Mouse (Mus musculus): ENCODE results near the gene Hist1h2bk. TPM values are rescaled to one million over a fixed set of nuclear protein-coding genes. Genes with fewer than 3 reads are reported as not detected.
A peak's percentile ranks its signal among the peaks of the same experiment; 100 is the strongest.
"Not testable (repeated sequence)": the region's sequence is repeated elsewhere in the genome, so short reads cannot be mapped to it uniquely, and the experiment has no call there.

The Hist1h2bk gene
- 4.5 and 4.6 TPM in 2 replicates for polyA plus RNA-seq (2015; fragmentation: Nextera tagmentation; extraction: Ambion mirVana)

DNA sequence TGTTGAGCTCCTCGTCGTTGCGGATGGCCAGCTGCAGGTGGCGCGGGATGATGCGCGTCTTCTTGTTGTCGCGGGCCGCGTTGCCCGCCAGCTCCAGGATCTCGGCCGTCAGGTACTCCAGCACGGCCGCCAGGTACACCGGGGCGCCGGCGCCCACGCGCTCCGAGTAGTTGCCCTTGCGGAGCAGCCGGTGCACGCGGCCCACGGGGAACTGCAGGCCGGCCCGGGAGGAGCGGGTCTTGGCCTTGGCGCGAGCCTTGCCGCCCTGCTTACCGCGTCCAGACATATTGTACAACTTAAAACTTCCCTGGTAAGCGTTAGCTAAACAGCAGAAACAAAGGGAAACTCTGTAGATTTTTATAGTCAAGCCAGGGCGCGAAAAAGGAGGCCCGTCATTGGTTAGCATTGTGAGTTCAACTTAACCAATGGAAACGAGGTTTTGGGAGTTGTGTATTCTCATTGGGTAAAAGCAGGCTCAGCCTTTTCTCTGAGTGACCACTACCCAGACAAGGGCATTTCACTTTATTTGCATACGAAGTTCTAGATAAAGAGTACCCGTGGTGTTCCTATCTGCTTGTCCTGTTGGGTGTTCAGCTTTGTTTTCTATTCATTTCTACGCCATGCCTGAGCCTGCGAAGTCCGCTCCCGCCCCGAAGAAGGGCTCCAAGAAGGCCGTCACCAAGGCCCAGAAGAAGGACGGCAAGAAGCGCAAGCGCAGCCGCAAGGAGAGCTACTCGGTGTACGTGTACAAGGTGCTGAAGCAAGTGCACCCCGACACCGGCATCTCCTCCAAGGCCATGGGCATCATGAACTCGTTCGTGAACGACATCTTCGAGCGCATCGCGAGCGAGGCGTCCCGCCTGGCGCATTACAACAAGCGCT is at the start of gene Hist1h2bk, which contains the start of gene Hist1h2ah:
TSS of gene Hist1h2bk (plus strand) at position 604 of the 882 bp plus-strand sequence.
TSS of gene Hist1h2ah (minus strand) at position 302 of the 882 bp plus-strand sequence.
- Histone ChIP-seq H3K4me3 (peak within 1 kb of the TSS; percentile 46), H3K4me2 (replicated peaks) (peak within 1 kb of the TSS; percentile 53), H3K4me1 (peaks cover 25% of the 10 kb centered on the region), H3K27ac (replicated peaks) (peak within 1 kb of the TSS; percentile 70), H3K9ac (replicated peaks) (peak within 1 kb of the TSS; percentile 49)
- not testable (repeated sequence) for H3K27me3 ChIP-seq, H3K9me3 ChIP-seq, H3K36me3 ChIP-seq
- peak; percentile 99 for ATAC-seq (replicated peaks)
- under 1% methylated on average over 30 of the region's 69 CpGs for WGBS

DNA sequence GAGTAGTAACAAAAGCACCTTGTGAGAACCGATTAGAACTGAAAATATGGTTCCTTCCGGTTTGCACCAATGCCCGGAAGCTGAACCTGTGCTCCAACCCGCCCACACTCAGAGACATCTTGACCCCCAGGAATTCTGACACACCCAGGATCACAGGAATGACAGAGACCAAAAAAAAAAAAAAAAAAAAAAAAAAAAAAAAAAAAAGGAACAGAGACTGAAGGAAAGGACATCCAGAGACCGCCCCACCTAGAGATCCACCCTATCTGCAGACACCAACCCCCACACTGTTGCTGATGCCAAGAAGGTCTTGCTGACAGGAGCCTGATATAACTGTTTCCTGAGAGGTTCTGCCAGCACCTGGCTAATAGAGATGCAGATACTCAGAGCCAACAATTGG is 43.1 kb upstream of the Hist1h2bk start:
- 85% methylated on average over 5 of the region's 5 CpGs for WGBS
- Histone ChIP-seq H3K9me3 (no peaks in the 10 kb centered on the region), H3K27ac (replicated peaks) (no peak overlapping the region), H3K4me1 (peaks cover 19% of the 10 kb centered on the region), H3K27me3 (peaks cover 43% of the 10 kb centered on the region), H3K4me3 (no peak overlapping the region), H3K9ac (replicated peaks) (no peak overlapping the region), H3K4me2 (replicated peaks) (no peak overlapping the region), H3K36me3 (no peaks in the 10 kb centered on the region)
- ATAC-seq (replicated peaks), result no peak

DNA sequence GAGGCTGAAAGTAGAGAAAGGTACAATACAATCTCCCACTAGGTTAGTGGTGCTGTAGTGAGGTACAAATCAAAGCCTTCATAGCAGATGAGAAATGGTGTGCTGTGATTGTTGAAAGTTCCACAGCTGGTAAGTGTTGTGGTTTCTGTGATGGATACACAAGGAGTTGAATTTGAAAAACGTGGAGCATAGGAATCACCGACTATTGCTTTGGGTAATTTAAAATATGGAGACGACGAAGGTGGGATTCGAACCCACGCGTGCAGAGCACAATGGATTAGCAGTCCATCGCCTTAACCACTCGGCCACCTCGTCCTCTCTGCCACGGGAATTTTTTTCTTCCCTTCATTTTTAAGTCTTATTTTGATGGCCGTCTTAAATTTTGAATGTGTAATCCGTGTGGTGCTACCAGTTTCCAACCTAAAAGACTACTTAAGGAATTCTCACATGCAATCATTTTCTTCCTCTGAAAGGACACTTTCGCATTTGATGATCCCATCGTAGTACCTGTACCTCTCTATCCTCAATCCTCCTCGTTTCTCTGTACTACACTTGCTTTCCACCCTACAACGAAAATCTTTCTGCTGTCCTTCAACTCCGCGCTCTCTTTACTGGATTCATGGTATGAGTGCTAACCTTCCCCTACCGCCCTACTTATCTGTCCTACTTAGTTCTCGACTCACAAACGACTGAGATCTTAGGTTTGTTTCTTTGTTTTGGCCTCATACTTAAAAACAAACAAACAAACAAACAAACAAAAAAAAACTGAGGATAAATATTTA is 41.5 kb upstream of the Hist1h2bk start:
- Histone ChIP-seq H3K36me3 (no peaks in the 10 kb centered on the region), H3K9ac (replicated peaks) (no peak overlapping the region), H3K4me2 (replicated peaks) (no peak overlapping the region), H3K27ac (replicated peaks) (no peak overlapping the region), H3K27me3 (peaks cover 59% of the 10 kb centered on the region), H3K9me3 (no peaks in the 10 kb centered on the region), H3K4me1 (peaks cover 19% of the 10 kb centered on the region), H3K4me3 (no peak overlapping the region)
- WGBS, result under 1% methylated on average over 22 of the region's 22 CpGs
- no peak for ATAC-seq (replicated peaks)

DNA sequence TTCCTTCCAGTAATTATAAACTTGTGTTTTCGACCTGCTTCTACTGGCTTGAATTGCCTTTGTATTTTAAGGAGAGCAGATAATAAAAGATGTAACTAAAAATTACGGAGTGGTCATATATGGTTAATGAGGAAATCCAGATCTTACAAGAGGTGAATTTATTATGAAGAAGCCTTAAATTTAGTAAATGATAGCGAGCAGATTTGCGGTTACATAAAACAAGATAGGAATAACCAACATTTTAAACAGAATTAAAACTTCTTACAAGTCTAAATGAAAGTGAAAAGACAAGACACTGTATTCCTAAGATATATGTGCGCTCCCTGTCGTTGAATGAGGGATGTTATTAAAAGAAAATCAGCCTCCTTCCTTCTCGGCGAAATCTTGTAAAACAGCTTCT is 40.8 kb upstream of the Hist1h2bk start:
- WGBS, result 5% methylated on average over 8 of the region's 8 CpGs
- Histone ChIP-seq H3K27ac (replicated peaks) (no peak overlapping the region), H3K9me3 (no peaks in the 10 kb centered on the region), H3K4me3 (peak overlapping the region; percentile 29), H3K4me2 (replicated peaks) (peak overlapping the region; percentile 36), H3K9ac (replicated peaks) (no peak overlapping the region), H3K4me1 (peaks cover 19% of the 10 kb centered on the region), H3K27me3 (peaks cover 67% of the 10 kb centered on the region), H3K36me3 (no peaks in the 10 kb centered on the region)
- no peak for ATAC-seq (replicated peaks)

DNA sequence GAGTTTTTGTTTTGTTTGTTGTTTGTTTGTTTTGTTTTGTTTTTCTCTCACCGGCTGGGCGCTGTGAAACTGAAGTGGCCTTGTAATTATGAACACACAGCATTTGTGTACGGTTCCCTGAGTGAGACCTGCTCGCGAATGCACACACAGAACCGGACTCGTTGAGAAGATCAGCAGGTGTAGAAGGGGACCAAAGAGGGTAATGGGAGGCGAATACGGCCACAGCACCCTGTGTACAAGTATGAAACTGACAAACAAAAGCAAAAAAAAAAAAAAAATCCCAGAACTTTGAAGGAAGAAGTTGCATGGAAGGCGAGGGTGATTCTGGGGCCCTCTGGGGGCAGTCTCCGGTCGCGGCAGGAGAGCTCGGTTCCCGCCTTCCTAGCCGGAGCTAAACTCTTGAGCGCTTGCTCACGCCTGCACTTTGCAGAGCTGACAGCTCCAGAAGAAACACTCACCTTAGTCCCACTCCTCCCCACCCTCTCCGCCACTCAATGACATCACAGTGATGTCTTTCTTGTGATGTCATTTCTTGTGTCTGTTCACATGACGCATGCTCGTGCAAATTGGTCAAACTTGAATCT is 40.2 kb upstream of the Hist1h2bk start:
- H3K9ac ChIP-seq (replicated peaks), result no peak overlapping the region
- H3K9me3 ChIP-seq, result no peaks in the 10 kb centered on the region
- ATAC-seq (replicated peaks), result no peak
- peak overlapping the region; percentile 29 for H3K4me3 ChIP-seq
- H3K27me3 ChIP-seq, result peaks cover 72% of the 10 kb centered on the region
- H3K36me3 ChIP-seq, result no peaks in the 10 kb centered on the region
- H3K27ac ChIP-seq (replicated peaks), result no peak overlapping the region
- peak overlapping the region; percentile 36 for H3K4me2 ChIP-seq (replicated peaks)
- peaks cover 19% of the 10 kb centered on the region for H3K4me1 ChIP-seq
- WGBS, result 1% methylated on average over 21 of the region's 21 CpGs

DNA sequence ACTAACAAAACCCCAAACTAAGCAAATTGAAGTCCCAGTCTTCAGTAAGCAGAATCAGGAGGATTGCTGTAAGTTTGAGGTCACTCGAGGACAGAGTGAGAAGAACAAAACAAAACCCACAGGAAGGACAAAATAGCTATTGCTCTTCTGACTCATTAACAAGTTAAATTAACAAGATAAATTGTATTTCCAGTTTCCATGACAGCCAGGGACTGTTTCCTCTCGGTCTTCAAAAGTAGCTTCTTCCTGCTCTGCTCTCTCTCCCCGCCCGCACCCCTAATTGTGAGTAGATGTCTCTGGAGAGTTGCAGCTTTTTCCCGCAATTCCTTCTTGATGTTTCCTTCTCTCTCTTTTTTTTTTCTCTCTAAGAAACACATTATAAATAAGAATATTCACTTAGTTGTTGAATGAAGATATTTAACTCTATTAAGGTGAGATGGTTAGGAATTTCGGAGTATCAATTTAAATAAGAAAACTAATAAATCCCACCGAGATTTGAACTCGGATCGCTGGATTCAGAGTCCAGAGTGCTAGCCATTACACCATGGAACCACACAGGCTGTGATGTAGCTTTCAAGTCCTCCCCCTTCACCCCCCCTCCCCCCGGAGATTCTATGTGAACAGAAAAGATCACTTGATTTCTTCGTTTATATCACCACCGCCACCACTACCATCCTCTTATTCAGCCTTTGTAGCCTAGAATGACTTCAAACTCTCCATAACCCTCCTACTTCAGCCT is 39.4 kb upstream of the Hist1h2bk start:
- peaks cover 19% of the 10 kb centered on the region for H3K4me1 ChIP-seq
- peak overlapping the region; percentile 20 for H3K4me2 ChIP-seq (replicated peaks)
- no peak overlapping the region for H3K27ac ChIP-seq (replicated peaks)
- H3K9me3 ChIP-seq, result no peaks in the 10 kb centered on the region
- peak overlapping the region; percentile 9 for H3K4me3 ChIP-seq
- peaks cover 81% of the 10 kb centered on the region for H3K27me3 ChIP-seq
- ATAC-seq (replicated peaks), result no peak
- no peak overlapping the region for H3K9ac ChIP-seq (replicated peaks)
- H3K36me3 ChIP-seq, result no peaks in the 10 kb centered on the region
- 4% methylated on average over 12 of the region's 12 CpGs for WGBS

DNA sequence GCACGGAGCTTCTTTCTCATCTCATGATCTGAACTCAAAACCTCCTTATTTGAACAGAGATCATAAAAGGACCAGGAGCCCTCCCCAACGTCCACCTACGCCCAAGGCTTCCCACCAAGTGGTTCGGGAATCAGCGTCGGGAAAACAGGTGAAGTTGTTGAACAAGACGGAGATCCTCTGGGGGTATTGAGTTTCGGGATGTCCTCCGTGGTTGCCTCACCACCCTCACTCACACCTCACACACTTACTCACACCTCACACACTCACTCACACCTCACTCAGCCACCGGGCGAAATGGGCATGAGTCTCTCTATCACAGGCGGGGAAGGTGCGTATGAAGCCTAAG is 38.9 kb upstream of the Hist1h2bk start:
- Histone ChIP-seq H3K9me3 (no peaks in the 10 kb centered on the region), H3K27me3 (peaks cover 83% of the 10 kb centered on the region), H3K4me3 (peak overlapping the region; percentile 9), H3K4me2 (replicated peaks) (peak overlapping the region; percentile 20), H3K9ac (replicated peaks) (no peak overlapping the region), H3K4me1 (peaks cover 19% of the 10 kb centered on the region), H3K36me3 (no peaks in the 10 kb centered on the region), H3K27ac (replicated peaks) (no peak overlapping the region)
- WGBS, result under 1% methylated on average over 13 of the region's 13 CpGs
- no peak for ATAC-seq (replicated peaks)

DNA sequence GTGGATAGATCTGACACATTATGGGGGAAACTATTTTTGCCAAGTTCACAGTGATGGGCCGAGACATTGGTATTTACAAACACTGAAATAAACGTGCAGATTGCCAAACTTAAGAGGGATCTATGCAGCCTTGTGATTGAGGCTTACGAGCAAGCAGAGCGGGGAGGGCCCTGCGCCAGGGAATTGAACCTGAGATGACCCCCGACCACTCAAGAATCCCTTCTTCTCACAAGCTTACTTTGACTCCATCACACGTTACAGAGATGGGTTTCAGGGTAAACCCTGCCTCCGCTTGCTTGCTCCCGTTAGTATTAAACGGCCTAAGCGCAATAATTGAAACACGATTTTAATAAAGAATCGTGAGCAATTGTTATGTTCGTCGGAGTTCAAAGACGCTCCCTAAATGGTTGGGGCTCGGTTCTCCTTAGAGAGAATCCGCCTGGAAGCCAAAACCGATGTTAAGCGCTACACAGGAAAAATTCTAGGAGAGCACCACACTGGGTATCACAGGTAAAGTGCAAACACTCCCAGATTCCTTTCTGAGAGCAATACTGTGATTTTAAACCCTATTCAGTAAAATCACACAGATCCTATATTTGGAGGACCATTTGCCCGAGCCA is 38.4 kb upstream of the Hist1h2bk start:
- Histone ChIP-seq H3K9me3 (no peaks in the 10 kb centered on the region), H3K27me3 (peaks cover 88% of the 10 kb centered on the region), H3K4me2 (replicated peaks) (peak overlapping the region; percentile 20), H3K4me1 (peaks cover 19% of the 10 kb centered on the region), H3K36me3 (no peaks in the 10 kb centered on the region), H3K27ac (replicated peaks) (no peak overlapping the region), H3K4me3 (peak overlapping the region; percentile 9; the same call in 1 of the 2 replicates), H3K9ac (replicated peaks) (no peak overlapping the region)
- ATAC-seq (replicated peaks), result no peak
- 2% methylated on average over 21 of the region's 21 CpGs for WGBS

DNA sequence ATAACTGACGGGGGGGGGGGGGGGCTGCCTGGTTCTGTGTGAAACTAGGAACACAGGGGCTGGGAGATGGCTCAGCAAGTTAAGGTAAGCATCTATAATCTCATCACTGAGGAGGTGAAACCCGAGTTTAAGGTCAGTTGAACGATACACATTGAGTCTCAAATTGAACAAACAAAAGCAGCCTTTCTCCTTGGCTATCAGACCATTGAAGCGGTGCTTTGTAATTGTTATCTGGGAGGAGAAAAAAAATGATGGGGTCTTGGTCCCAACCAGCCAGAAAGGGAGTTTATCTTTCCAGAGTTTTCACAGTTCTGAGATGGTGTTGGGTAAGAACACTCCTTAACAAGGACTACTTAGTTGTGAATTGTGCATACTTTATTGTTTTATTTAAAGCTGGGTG is 37.8 kb upstream of the Hist1h2bk start:
- Histone ChIP-seq H3K9me3 (no peaks in the 10 kb centered on the region), H3K36me3 (no peaks in the 10 kb centered on the region), H3K4me1 (peaks cover 19% of the 10 kb centered on the region), H3K27ac (replicated peaks) (no peak overlapping the region), H3K9ac (replicated peaks) (no peak overlapping the region), H3K4me2 (replicated peaks) (no peak overlapping the region), H3K4me3 (no peak overlapping the region), H3K27me3 (peaks cover 91% of the 10 kb centered on the region)
- no peak for ATAC-seq (replicated peaks)
- WGBS, result 7% methylated on average over 4 of the region's 4 CpGs

DNA sequence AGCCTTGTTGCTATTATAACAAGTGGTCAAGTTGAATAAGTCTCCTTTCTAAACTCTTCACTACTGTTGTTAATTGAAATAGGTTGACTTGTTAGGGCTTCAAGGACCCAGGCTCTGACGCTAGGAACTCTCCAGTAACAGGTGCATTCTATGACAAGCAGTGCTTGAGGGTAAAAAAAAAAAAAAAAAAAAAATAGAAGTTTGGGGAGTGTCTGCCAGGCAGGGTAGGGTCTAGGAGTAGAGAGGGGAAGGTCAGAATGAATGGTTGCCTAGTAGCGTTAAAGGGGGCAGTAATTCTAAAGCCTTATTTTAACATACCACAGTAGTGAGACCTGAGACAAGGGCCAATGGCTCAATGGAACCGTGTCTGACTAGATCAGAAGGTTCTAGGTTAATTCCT is 37.3 kb upstream of the Hist1h2bk start:
- ATAC-seq (replicated peaks), result no peak
- Histone ChIP-seq H3K36me3 (no peaks in the 10 kb centered on the region), H3K4me3 (no peak overlapping the region), H3K27me3 (peaks cover 93% of the 10 kb centered on the region), H3K4me1 (peaks cover 19% of the 10 kb centered on the region), H3K9ac (replicated peaks) (no peak overlapping the region), H3K27ac (replicated peaks) (no peak overlapping the region), H3K9me3 (no peaks in the 10 kb centered on the region), H3K4me2 (replicated peaks) (no peak overlapping the region)
- WGBS, result 21% methylated on average over 3 of the region's 3 CpGs

DNA sequence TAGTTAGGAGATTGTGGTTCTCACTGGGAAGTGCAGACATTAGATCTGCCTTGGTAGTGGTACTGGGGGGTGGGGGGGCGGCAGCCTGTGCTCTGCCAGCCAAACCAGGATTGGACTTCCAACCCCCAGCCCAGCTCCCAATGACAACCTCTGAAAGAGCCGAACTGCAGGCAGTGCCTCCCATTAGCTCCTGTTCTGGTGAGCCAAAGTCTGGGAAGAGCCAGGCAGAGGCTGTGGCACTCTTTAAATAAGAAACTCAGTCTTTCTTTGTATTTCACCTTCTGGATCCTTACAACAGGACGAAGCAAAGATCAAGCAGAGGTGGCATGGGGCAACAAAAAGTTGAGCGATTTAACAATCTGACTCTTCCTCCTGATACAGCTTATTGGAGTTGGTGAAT is 36.5 kb upstream of the Hist1h2bk start:
- no peak for ATAC-seq (replicated peaks)
- Histone ChIP-seq H3K4me3 (no peak overlapping the region), H3K4me2 (replicated peaks) (no peak overlapping the region), H3K27me3 (peaks cover 96% of the 10 kb centered on the region), H3K4me1 (peaks cover 19% of the 10 kb centered on the region), H3K36me3 (no peaks in the 10 kb centered on the region), H3K9ac (replicated peaks) (no peak overlapping the region), H3K27ac (replicated peaks) (no peak overlapping the region), H3K9me3 (no peaks in the 10 kb centered on the region)
- 32% methylated on average over 4 of the region's 4 CpGs for WGBS
